Mouse (Mus musculus) heart, postnatal 0 days (tissue): Measurements from ENCODE around the gene Slc23a2. TPM values are rescaled to one million over a fixed set of nuclear protein-coding genes. Genes with fewer than 3 reads are reported as not detected.

Source experiments
- ATAC-seq: fragments of 200-750 bp; cut with Nextera tagmentation; 2 replicates; pipeline ENCODE4 v1.8.0; 2017; ENCODE audit warnings: low read depth, moderate number of reproducible peaks, moderate library complexity; ENCODE audit not compliant: insufficient read depth
- DNase-seq: peaks from one replicate; pipeline ENCODE4 v3.0.0-alpha.2; 2016; ENCODE audit warnings: low spot score
- H3K27ac ChIP-seq: fragments of 300-500 bp; sonication (generic); 2 replicates; pipeline ENCODE4 v1.5.1; 2014; ENCODE audit warnings: low read depth, mild to moderate bottlenecking
- H3K27me3 ChIP-seq: fragments of 300-500 bp; sonication (generic); 2 replicates; pipeline ENCODE4 v1.6.1; 2014; ENCODE audit warnings: low read length, mixed read lengths; ENCODE audit not compliant: control insufficient read depth, insufficient read depth
- H3K36me3 ChIP-seq: fragments of 300-500 bp; sonication (generic); replicated peaks from 2 replicates; pipeline ENCODE4 v1.6.1; 2014; ENCODE audit warnings: low read length, mixed read lengths; ENCODE audit not compliant: control insufficient read depth, insufficient read depth
- H3K4me1 ChIP-seq: fragments of 300-500 bp; sonication (generic); 2 replicates; pipeline ENCODE4 v1.6.1; 2014; ENCODE audit warnings: antibody characterized with exemption; ENCODE audit not compliant: control insufficient read depth, insufficient read depth
- H3K4me2 ChIP-seq: fragments of 300-500 bp; sonication (generic); 2 replicates; pipeline ENCODE4 v1.6.1; 2014; ENCODE audit warnings: low read depth, mild to moderate bottlenecking, low read length, moderate library complexity
- H3K4me3 ChIP-seq: fragments of 300-500 bp; sonication (generic); 2 replicates; pipeline ENCODE4 v1.5.1; 2014; ENCODE audit warnings: low read depth, low read length
- H3K9ac ChIP-seq: fragments of 300-500 bp; sonication (generic); replicated peaks from 2 replicates; pipeline ENCODE4 v1.6.1; 2014; ENCODE audit warnings: low read depth, low read length, mixed read lengths
- H3K9me3 ChIP-seq: fragments of 300-500 bp; sonication (generic); replicated peaks from 2 replicates; pipeline ENCODE4 v1.6.1; 2016; ENCODE audit warnings: low read length; ENCODE audit not compliant: control insufficient read depth
- CTCF ChIP-seq: IDR thresholded peaks from 2 replicates; pipeline ENCODE4 v1.5.1; 2016; ENCODE audit warnings: antibody characterized with exemption, control low read depth, low read depth
- EP300 ChIP-seq: IDR thresholded peaks from 2 replicates; pipeline ENCODE4 v1.6.1; 2016; ENCODE audit warnings: antibody characterized with exemption, low read depth
- WGBS: fragments of 180-500 bp; shearing (Covaris S2); extraction: QIAGEN DNeasy Blood & Tissue Kit; methylation state at CpG from one replicate; pipeline ENCODE4 v1.1.7; 2014; 5-methylcytosine and 5-hydroxymethylcytosine counted together
- polyA plus RNA-seq: library from polyadenylated mRNA; unstranded; fragments of >200 nt; fragmentation: Nextera tagmentation; extraction: Ambion mirVana; gene quantifications from 2 replicates; pipeline ENCODE4 v1.2.1, GENCODE M21; 2015
- total RNA-seq: library from RNA; depleted of rRNA; stranded (reverse); fragments of >200 nt; gene quantifications from 2 replicates; pipeline ENCODE4 v1.2.3, GENCODE M21; 2014; ENCODE audit warnings: low replicate concordance

Slc23a2 gene
- total and polyA plus RNA-seq, 2 experiments from 2014 or later, result 8.6 to 13.9 TPM

DNA sequence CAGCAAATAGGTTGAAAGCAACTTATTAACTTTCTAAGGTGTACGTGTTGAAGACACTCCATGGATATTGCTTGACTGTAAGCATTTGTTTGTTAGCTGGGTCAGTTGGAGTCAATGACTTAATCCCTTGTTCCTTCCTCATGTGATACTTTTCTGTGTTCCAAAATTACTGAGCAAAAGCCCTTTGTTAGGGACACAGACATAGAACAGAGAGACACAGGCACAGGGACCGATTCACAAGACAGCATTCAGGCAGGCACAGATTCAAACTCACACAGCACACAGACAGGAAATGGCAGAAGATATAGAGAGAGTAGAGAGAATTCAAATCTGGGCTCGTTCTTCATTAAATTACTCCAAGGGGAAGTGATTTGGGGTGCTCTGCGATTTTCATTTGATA is 97.5 kb downstream of the Slc23a2 start:
- Histone ChIP-seq H3K4me3 (no peak overlapping the region), H3K9me3 (no peaks in the 10 kb centered on the region), H3K27me3 (no peaks in the 10 kb centered on the region), H3K4me1 (peaks cover 13% of the 10 kb centered on the region; the same call in 1 of the 2 replicates), H3K36me3 (no peaks in the 10 kb centered on the region), H3K9ac (no peak overlapping the region), H3K4me2 (no peak overlapping the region), H3K27ac (no peak overlapping the region)
- TF ChIP-seq EP300 (no peak), CTCF (no peak)
- no peak for DNase-seq
- ATAC-seq, result no peak
- 59% methylated on average over 4 of the region's 4 CpGs for WGBS

DNA sequence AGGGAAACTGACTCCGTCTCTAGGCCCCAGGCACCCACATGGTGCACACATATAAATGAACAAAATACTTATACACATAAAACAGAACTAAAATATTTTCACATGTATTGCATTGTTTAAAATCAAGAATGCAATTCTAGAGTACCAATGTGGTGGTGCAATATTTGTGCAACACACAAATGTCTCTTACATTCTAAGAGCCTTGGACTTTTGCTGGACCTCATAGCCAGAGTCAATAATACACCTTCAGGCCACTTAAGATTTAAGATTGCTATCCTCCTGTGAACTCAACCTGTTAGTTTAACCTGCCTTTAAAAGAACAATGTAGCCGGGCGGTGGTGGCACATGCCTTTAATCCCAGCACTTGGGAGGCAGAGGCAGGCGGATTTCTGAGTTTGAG is 98.2 kb downstream of the Slc23a2 start:
- Histone ChIP-seq H3K36me3 (no peaks in the 10 kb centered on the region), H3K4me2 (no peak overlapping the region), H3K27me3 (no peaks in the 10 kb centered on the region), H3K4me1 (peaks cover 13% of the 10 kb centered on the region; the same call in 1 of the 2 replicates), H3K27ac (no peak overlapping the region), H3K4me3 (no peak overlapping the region), H3K9ac (no peak overlapping the region), H3K9me3 (no peaks in the 10 kb centered on the region)
- no peak for DNase-seq
- TF ChIP-seq EP300 (no peak), CTCF (no peak)
- WGBS, result 96% methylated on average over 4 of the region's 4 CpGs
- ATAC-seq, result no peak

DNA sequence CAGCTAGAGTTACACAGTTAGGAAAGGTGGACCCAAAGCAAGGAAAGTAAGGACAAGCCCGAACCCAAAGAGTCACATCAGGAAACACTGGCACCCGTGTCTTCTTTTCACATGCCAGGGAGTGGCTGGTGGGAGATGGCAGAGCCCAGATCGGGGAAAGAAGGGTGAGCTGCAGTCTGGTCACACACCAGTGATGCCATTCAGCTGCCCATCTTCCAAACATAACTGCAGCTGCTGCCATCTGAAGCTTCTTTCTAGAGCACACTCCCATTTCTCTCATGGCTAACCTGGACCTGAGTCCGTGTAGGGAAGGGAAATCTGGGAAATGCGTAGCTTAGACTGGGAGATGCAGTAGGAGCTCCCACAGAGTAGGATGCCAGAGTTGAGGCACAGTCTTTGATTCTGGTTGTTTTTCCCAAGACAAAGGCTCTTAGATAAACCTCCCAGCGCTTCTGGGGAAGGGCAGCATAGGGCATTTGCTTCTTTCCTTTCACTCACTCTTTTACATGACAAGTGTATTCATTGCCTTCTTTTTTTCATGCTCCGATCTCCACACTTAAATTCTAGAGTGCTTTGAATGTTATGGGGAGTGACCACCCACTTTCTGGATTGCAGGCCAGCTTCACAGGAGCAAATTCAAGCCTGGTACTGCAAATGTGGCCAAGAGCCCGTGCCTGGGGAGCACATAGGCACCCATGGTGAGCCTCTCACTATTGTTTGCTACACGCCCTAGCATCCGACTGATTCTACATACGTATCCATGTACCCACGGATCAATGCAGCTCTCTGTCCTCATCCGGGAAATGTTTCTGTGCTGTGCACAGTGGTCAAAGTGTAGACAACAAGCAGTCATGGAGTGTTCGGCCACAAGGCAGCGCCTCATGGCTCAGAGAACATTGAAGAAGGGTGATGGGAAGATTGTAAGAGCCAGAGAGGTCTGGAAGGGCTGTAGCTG is 100.3 kb downstream of the Slc23a2 start:
- Histone ChIP-seq H3K4me1 (peaks cover 13% of the 10 kb centered on the region; the same call in 1 of the 2 replicates), H3K9me3 (no peaks in the 10 kb centered on the region), H3K4me3 (no peak overlapping the region), H3K9ac (no peak overlapping the region), H3K4me2 (no peak overlapping the region), H3K27ac (no peak overlapping the region), H3K36me3 (no peaks in the 10 kb centered on the region), H3K27me3 (no peaks in the 10 kb centered on the region)
- no peak for TF ChIP-seq CTCF
- TF ChIP-seq EP300, result no peak
- no peak for DNase-seq
- 86% methylated on average over 15 of the region's 15 CpGs for WGBS
- no peak for ATAC-seq

DNA sequence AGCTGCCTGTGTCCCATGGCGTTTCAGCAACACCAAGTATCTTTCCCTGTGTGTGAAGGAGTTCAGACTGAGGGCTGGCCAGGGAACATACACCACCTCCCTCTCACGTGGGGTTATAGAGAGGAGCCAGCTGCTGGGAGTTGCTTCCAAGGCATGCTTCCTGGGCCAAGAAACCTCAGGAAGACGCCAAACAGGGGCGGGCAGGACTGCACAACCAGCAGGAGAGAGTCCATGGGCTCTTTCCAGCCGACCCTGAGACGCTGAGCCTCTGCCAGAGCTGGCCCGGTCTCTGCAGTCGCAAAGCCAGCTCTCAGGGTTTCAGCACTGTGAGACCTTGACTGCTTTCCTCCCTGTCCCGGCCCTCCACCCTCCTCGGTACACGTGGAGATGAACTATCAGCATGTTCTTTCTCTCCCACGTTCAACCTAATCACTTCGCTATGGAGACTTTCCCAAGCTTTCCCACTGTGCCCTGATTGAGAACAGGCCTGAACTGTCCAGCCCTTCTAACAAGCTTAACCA is 101.7 kb downstream of the Slc23a2 start:
- no peaks in the 10 kb centered on the region for H3K36me3 ChIP-seq
- no peak for TF ChIP-seq EP300
- no peak for TF ChIP-seq CTCF
- H3K9me3 ChIP-seq, result no peaks in the 10 kb centered on the region
- H3K4me1 ChIP-seq, result peaks cover 13% of the 10 kb centered on the region; the same call in 1 of the 2 replicates
- H3K27ac ChIP-seq, result peak overlapping the region; percentile 72
- no peak overlapping the region; the same call in 1 of the 2 replicates for H3K9ac ChIP-seq
- no peaks in the 10 kb centered on the region for H3K27me3 ChIP-seq
- peak overlapping the region; percentile 43 for H3K4me2 ChIP-seq
- DNase-seq (peak; percentile 77), ATAC-seq (peak; percentile 89)
- WGBS, result 11% methylated on average over 13 of the region's 13 CpGs
- peak overlapping the region; percentile 10; the same call in 1 of the 2 replicates for H3K4me3 ChIP-seq

DNA sequence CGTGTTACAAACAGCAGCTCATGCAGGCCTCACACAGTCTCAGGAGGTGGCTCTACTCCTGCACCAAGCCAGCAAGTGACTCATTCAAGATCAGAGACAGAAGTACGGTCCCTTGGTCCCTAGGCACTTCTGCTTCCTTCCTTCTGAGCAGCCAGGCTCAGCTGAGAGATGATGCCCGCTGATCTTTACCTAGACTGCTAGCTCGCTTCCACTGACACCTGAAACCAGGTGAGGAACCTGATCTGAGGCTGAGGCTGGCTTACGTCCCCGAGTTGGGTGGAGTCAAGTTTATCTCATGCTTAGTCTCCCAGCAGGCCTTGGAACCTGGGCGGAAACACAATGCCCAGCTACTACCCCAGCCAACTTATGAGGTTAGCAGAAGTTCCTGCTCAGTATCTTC is 105.0 kb downstream of the Slc23a2 start:
- Histone ChIP-seq H3K9ac (no peak overlapping the region), H3K36me3 (no peaks in the 10 kb centered on the region), H3K4me3 (no peak overlapping the region), H3K4me2 (no peak overlapping the region), H3K27ac (no peak overlapping the region), H3K4me1 (peaks cover 13% of the 10 kb centered on the region; the same call in 1 of the 2 replicates), H3K27me3 (no peaks in the 10 kb centered on the region), H3K9me3 (no peaks in the 10 kb centered on the region)
- WGBS, result 49% methylated on average over 7 of the region's 7 CpGs
- DNase-seq (no peak), ATAC-seq (no peak)
- TF ChIP-seq EP300 (no peak), CTCF (no peak)
